Mouse (Mus musculus): Measurements from ENCODE around the gene Psma3. TPM values are rescaled to one million over a fixed set of nuclear protein-coding genes. Genes with fewer than 3 reads are reported as not detected.

Gene Psma3
- total RNA-seq, 2 experiments from 2014 or later, result 177 to 197 TPM

- DNase-seq (ENCODE audit: low spot score in 2 of 2), result no peak
These were observed 68.0 kb downstream of the Psma3 start for GRCm38 (mm10) chr12:71042451-71042850.

GRCm38 (mm10) chr12:71043571-71043970 is 69.2 kb downstream of the Psma3 start:
- DNase-seq (ENCODE audit: low spot score in 2 of 2), result no peak

GRCm38 (mm10) chr12:71044488-71044887 is 70.1 kb downstream of the Psma3 start:
- DNase-seq (ENCODE audit: low spot score in 2 of 2), result no peak

Other genes with a start within 250 kb of the Psma3 start
- gene Frmd6, start 149.1 kb upstream of the Psma3 start, total RNA-seq (2021), result 10 to 100 TPM; 54.6 to 58.1 TPM
- gene Actr10, start 36.8 kb upstream of the Psma3 start, total RNA-seq (2021), result 100 to 1,000 TPM; 165 to 169 TPM
- 10 to 100 TPM; 37.2 to 38.9 TPM for gene Arid4a, start 41.4 kb downstream of the Psma3 start, total RNA-seq (2021)
- not detected for gene Tomm20l, start 136.8 kb downstream of the Psma3 start, total RNA-seq (2021)
- gene Timm9, start 162.1 kb downstream of the Psma3 start, total RNA-seq (2021), result 10 to 100 TPM; 58.9 to 61.0 TPM
- 1 to 10 TPM; 5.2 to 5.7 TPM for gene 2700049A03Rik, start 162.2 kb downstream of the Psma3 start, total RNA-seq (2021)

Data from left cerebral cortex, adult 18-20 months (tissue).